Mouse (Mus musculus) neural tube, embryonic 12.5 days (tissue): ENCODE results near the gene Ppp1r16b. TPM values are rescaled to one million over a fixed set of nuclear protein-coding genes. Genes with fewer than 3 reads are reported as not detected.

ENCODE experiments used
- ATAC-seq: fragments of 200-750 bp; cut with Nextera tagmentation; 2 replicates; pipeline ENCODE4 v1.8.0; 2017; ENCODE audit warnings: low read depth, mild to moderate bottlenecking, moderate TSS enrichment, moderate library complexity; ENCODE audit not compliant: low FRiP score
- H3K27ac ChIP-seq: fragments of 300-500 bp; sonication (generic); 2 replicates; pipeline ENCODE4 v1.5.1; 2016
- H3K27me3 ChIP-seq: fragments of 300-500 bp; sonication (generic); replicated peaks from 2 replicates; pipeline ENCODE4 v1.6.1; 2016; ENCODE audit warnings: mild to moderate bottlenecking
- H3K36me3 ChIP-seq: fragments of 300-500 bp; sonication (generic); 2 replicates; pipeline ENCODE4 v1.6.1; 2016; ENCODE audit warnings: mild to moderate bottlenecking
- H3K4me1 ChIP-seq: fragments of 300-500 bp; sonication (generic); 2 replicates; pipeline ENCODE4 v1.6.1; 2016
- H3K4me2 ChIP-seq: fragments of 300-500 bp; sonication (generic); replicated peaks from 2 replicates; pipeline ENCODE4 v1.6.1; 2016; ENCODE audit warnings: mild to moderate bottlenecking
- H3K4me3 ChIP-seq: fragments of 300-500 bp; sonication (generic); 2 replicates; pipeline ENCODE4 v1.5.1; 2016
- H3K9ac ChIP-seq: fragments of 300-500 bp; sonication (generic); 2 replicates; pipeline ENCODE4 v1.6.1; 2016; ENCODE audit warnings: mild to moderate bottlenecking
- H3K9me3 ChIP-seq: fragments of 300-500 bp; sonication (generic); 2 replicates; pipeline ENCODE4 v1.6.1; 2016; ENCODE audit warnings: mild to moderate bottlenecking
- WGBS: fragments of 180-500 bp; shearing (Covaris S2); methylation state at CpG from one replicate; pipeline ENCODE4 v1.1.7; 2016; 5-methylcytosine and 5-hydroxymethylcytosine counted together
- polyA plus RNA-seq: library from polyadenylated mRNA; unstranded; fragments of >200 nt; fragmentation: Nextera tagmentation; extraction: Ambion mirVana; gene quantifications from 2 replicates; pipeline ENCODE4 v1.2.1, GENCODE M21; 2016

Gene Ppp1r16b
- polyA plus RNA-seq: 4.2 and 4.5 TPM in 2 replicates

GRCm38 (mm10) chr2:158665098-158665497, at the start of gene Ppp1r16b:
TSS of gene Ppp1r16b (plus strand) at chr2:158665398.
- H3K4me1 ChIP-seq: peaks cover 19% of the 10 kb centered on the region
- H3K27me3 ChIP-seq: peaks cover 39% of the 10 kb centered on the region
- H3K9ac ChIP-seq: no peak within 1 kb of the TSS
- no peak within 1 kb of the TSS for H3K27ac ChIP-seq
- H3K9me3 ChIP-seq: no peaks in the 10 kb centered on the region
- H3K4me2 ChIP-seq: no peak within 1 kb of the TSS
- 76% methylated on average over 4 of the region's 4 CpGs for WGBS
- no peaks in the 10 kb centered on the region for H3K36me3 ChIP-seq
- no peak within 1 kb of the TSS for H3K4me3 ChIP-seq
- ATAC-seq: no peak

- ATAC-seq: no peak
These were observed 49.5 kb upstream of the Ppp1r16b start for GRCm38 (mm10) chr2:158615702-158616101.

DNA sequence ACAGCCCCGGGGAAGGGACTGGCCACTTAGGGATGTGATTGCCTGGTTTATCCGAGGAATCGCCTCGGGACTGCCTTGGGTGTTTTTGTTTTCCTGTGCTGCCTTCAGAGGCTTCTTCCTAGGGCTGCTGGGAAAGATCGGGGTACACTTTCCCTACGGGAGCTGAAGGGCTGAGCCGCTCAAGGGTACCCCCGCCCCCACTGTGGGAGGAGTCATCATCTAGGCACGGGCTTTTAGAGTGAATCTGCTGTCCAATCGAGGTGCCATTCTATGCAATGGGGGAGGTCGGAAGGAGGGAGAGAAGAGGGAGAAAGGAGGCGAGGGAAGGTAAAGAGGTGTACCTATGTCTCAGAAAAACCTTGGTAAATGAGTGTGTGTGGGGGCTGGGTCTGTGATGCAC, 48.9 kb upstream of the Ppp1r16b start:
- Histone ChIP-seq H3K27me3 (peaks cover 92% of the 10 kb centered on the region), H3K27ac (peak overlapping the region; percentile 60; the same call in 1 of the 2 replicates), H3K36me3 (no peaks in the 10 kb centered on the region), H3K4me2 (peak overlapping the region; percentile 56), H3K4me1 (peaks cover 14% of the 10 kb centered on the region), H3K4me3 (peak overlapping the region; percentile 51), H3K9ac (peak overlapping the region; percentile 40; the same call in 1 of the 2 replicates), H3K9me3 (no peaks in the 10 kb centered on the region)
- under 1% methylated on average over 12 of the region's 12 CpGs for WGBS
- 0 out of 2 replicates have a peak, but pooled peaks have one; percentile 41 for ATAC-seq

More at GRCm38 (mm10) chr2:158615702-158616101, 49.5 kb upstream of the Ppp1r16b start:
- peaks cover 19% of the 10 kb centered on the region for H3K4me1 ChIP-seq
- H3K27me3 ChIP-seq: peaks cover 92% of the 10 kb centered on the region
- peak overlapping the region; percentile 56 for H3K4me2 ChIP-seq
- peak overlapping the region; percentile 51 for H3K4me3 ChIP-seq
- no peaks in the 10 kb centered on the region for H3K9me3 ChIP-seq
- peak overlapping the region; percentile 60; the same call in 1 of the 2 replicates for H3K27ac ChIP-seq
- no peaks in the 10 kb centered on the region for H3K36me3 ChIP-seq
- peak overlapping the region; percentile 70 for H3K9ac ChIP-seq
- WGBS: 3% methylated on average over 13 of the region's 13 CpGs

GRCm38 (mm10) chr2:158616790-158617189, 48.4 kb upstream of the Ppp1r16b start:
- no peaks in the 10 kb centered on the region for H3K9me3 ChIP-seq
- ATAC-seq: no peak
- peak overlapping the region; percentile 51 for H3K4me3 ChIP-seq
- peak overlapping the region; percentile 40; the same call in 1 of the 2 replicates for H3K9ac ChIP-seq
- no peaks in the 10 kb centered on the region for H3K36me3 ChIP-seq
- 12% methylated on average over 11 of the region's 11 CpGs for WGBS
- H3K4me1 ChIP-seq: peaks cover 14% of the 10 kb centered on the region
- peaks cover 90% of the 10 kb centered on the region for H3K27me3 ChIP-seq
- no peak overlapping the region for H3K27ac ChIP-seq
- peak overlapping the region; percentile 56 for H3K4me2 ChIP-seq

- under 1% methylated on average over 39 of the region's 39 CpGs for WGBS
- Histone ChIP-seq H3K4me3 (peak within 1 kb of the TSS; percentile 73), H3K9me3 (no peaks in the 10 kb centered on the region), H3K27me3 (peaks cover 14% of the 10 kb centered on the region), H3K4me2 (peak within 1 kb of the TSS; percentile 77), H3K27ac (peak within 1 kb of the TSS; percentile 69), H3K4me1 (peaks cover 15% of the 10 kb centered on the region), H3K36me3 (peaks cover 14% of the 10 kb centered on the region), H3K9ac (peak within 1 kb of the TSS; percentile 79)
- ATAC-seq: peak; percentile 96
These were observed 40.4 kb upstream of the Ppp1r16b start, which contains the start of gene Actr5 for GRCm38 (mm10) chr2:158624718-158625222. TSS of gene Actr5 (plus strand) at chr2:158624888.

GRCm38 (mm10) chr2:158625231-158625630, 40.0 kb upstream of the Ppp1r16b start:
- peak overlapping the region; percentile 73 for H3K4me3 ChIP-seq
- H3K4me2 ChIP-seq: peak overlapping the region; percentile 77
- H3K9ac ChIP-seq: peak overlapping the region; percentile 79
- WGBS: under 1% methylated on average over 44 of the region's 44 CpGs
- peaks cover 14% of the 10 kb centered on the region for H3K27me3 ChIP-seq
- H3K36me3 ChIP-seq: peaks cover 17% of the 10 kb centered on the region
- H3K27ac ChIP-seq: peak overlapping the region; percentile 69
- peaks cover 15% of the 10 kb centered on the region for H3K4me1 ChIP-seq
- H3K9me3 ChIP-seq: no peaks in the 10 kb centered on the region
- ATAC-seq: peak; percentile 71

GRCm38 (mm10) chr2:158625697-158626096, 39.5 kb upstream of the Ppp1r16b start:
- H3K27me3 ChIP-seq: peaks cover 12% of the 10 kb centered on the region
- H3K9ac ChIP-seq: peak overlapping the region; percentile 79
- ATAC-seq: no peak
- H3K36me3 ChIP-seq: peaks cover 21% of the 10 kb centered on the region
- H3K4me1 ChIP-seq: peaks cover 15% of the 10 kb centered on the region
- H3K4me3 ChIP-seq: peak overlapping the region; percentile 73
- no peak overlapping the region for H3K27ac ChIP-seq
- H3K4me2 ChIP-seq: peak overlapping the region; percentile 77
- no peaks in the 10 kb centered on the region for H3K9me3 ChIP-seq
- 46% methylated on average over 8 of the region's 8 CpGs for WGBS

- H3K9me3 ChIP-seq: no peaks in the 10 kb centered on the region
- no peak overlapping the region for H3K4me3 ChIP-seq
- no peak overlapping the region for H3K27ac ChIP-seq
- H3K9ac ChIP-seq: no peak overlapping the region
- no peak overlapping the region for H3K4me2 ChIP-seq
- no peaks in the 10 kb centered on the region for H3K27me3 ChIP-seq
- peaks cover 49% of the 10 kb centered on the region for H3K36me3 ChIP-seq
- H3K4me1 ChIP-seq: peaks cover 15% of the 10 kb centered on the region
- WGBS: 72% methylated on average over 3 of the region's 3 CpGs
- ATAC-seq: no peak
These were observed 36.3 kb upstream of the Ppp1r16b start for GRCm38 (mm10) chr2:158628858-158629257.

- ATAC-seq: no peak
- 83% methylated on average over 1 of the region's 1 CpGs for WGBS
- H3K27me3 ChIP-seq: no peaks in the 10 kb centered on the region
These were observed 35.8 kb upstream of the Ppp1r16b start for GRCm38 (mm10) chr2:158629414-158629813.

GRCm38 (mm10) chr2:158631873-158632272, 33.3 kb upstream of the Ppp1r16b start:
- H3K36me3 ChIP-seq: peaks cover 76% of the 10 kb centered on the region
- no peak for ATAC-seq

More at GRCm38 (mm10) chr2:158629414-158629813, 35.8 kb upstream of the Ppp1r16b start:
- H3K36me3 ChIP-seq: peaks cover 51% of the 10 kb centered on the region
- no peak overlapping the region for H3K9ac ChIP-seq
- H3K4me2 ChIP-seq: no peak overlapping the region
- H3K4me1 ChIP-seq: peaks cover 15% of the 10 kb centered on the region
- H3K9me3 ChIP-seq: no peaks in the 10 kb centered on the region
- no peak overlapping the region for H3K27ac ChIP-seq
- H3K4me3 ChIP-seq: no peak overlapping the region

GRCm38 (mm10) chr2:158641869-158642268, 23.3 kb upstream of the Ppp1r16b start:
- 26% methylated on average over 2 of the region's 2 CpGs for WGBS

More at GRCm38 (mm10) chr2:158631873-158632272, 33.3 kb upstream of the Ppp1r16b start:
- Histone ChIP-seq H3K27me3 (no peaks in the 10 kb centered on the region), H3K4me2 (no peak overlapping the region), H3K27ac (no peak overlapping the region), H3K9me3 (no peaks in the 10 kb centered on the region), H3K4me3 (no peak overlapping the region), H3K9ac (no peak overlapping the region), H3K4me1 (no peaks in the 10 kb centered on the region; the same call in 1 of the 2 replicates)
- WGBS: 83% methylated on average over 5 of the region's 5 CpGs

GRCm38 (mm10) chr2:158642587-158642986, 22.6 kb upstream of the Ppp1r16b start:
- ATAC-seq: no peak
- 94% methylated on average over 2 of the region's 2 CpGs for WGBS

More at GRCm38 (mm10) chr2:158641869-158642268, 23.3 kb upstream of the Ppp1r16b start:
- Histone ChIP-seq H3K36me3 (peaks cover 44% of the 10 kb centered on the region), H3K4me2 (no peak overlapping the region), H3K27ac (no peak overlapping the region), H3K4me3 (no peak overlapping the region), H3K27me3 (no peaks in the 10 kb centered on the region), H3K4me1 (no peaks in the 10 kb centered on the region), H3K9ac (no peak overlapping the region), H3K9me3 (no peaks in the 10 kb centered on the region)
- no peak for ATAC-seq

More at GRCm38 (mm10) chr2:158642587-158642986, 22.6 kb upstream of the Ppp1r16b start:
- no peak overlapping the region for H3K9ac ChIP-seq
- no peaks in the 10 kb centered on the region for H3K9me3 ChIP-seq
- H3K27ac ChIP-seq: no peak overlapping the region
- H3K27me3 ChIP-seq: no peaks in the 10 kb centered on the region
- H3K4me1 ChIP-seq: no peaks in the 10 kb centered on the region
- H3K4me3 ChIP-seq: no peak overlapping the region
- H3K36me3 ChIP-seq: peaks cover 37% of the 10 kb centered on the region
- no peak overlapping the region for H3K4me2 ChIP-seq
